Mouse (Mus musculus): ENCODE results near the gene Arl6ip5. TPM values are rescaled to one million over a fixed set of nuclear protein-coding genes. Genes with fewer than 3 reads are reported as not detected.

Arl6ip5 gene
- 10 to 100 TPM; 59.4 to 68.6 TPM for total RNA-seq (2023)

GRCm38 (mm10) chr6:97210191-97210961, at the start of gene Arl6ip5:
Arl6ip5 (plus strand) TSS chr6:97210689.

GRCm38 (mm10) chr6:97178491-97179366, 31.8 kb upstream of the Arl6ip5 start, which contains the start of gene Tmf1:
Tmf1 (minus strand) TSS chr6:97179122.

GRCm38 (mm10) chr6:97205439-97205885, 5.0 kb upstream of the Arl6ip5 start, which contains the start of gene Uba3:
Uba3 (minus strand) TSS chr6:97205647.

DNA sequence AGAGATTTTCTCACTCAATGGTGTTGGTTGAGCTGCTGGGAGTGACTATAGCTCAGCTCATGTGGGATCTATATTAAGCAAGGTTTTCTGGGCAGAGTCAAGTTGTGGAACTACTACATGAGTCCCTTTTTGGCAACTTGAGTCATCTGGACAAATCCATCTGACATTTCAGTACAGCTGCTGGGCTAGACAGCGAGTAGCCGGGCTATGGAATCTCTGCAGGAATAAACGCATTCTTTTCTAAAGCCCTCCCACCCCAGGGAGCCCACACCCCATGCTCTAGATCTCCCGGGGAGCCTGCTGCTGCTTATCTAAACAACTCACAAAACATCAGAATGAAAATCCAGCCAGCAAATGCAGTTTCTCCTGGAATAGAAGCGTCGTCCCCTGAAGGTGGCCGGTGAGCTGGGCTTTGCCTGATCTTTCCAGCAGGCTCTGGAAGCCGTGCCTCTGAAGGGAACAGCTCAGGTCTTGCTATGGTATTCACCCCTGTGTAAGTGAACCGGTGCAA, 42.3 kb downstream of the Arl6ip5 start, which contains the start of gene Lmod3:
Gene Lmod3 (minus strand): TSS at position 49 of the 511 bp plus-strand sequence.

Other genes starting within 250 kb of the Arl6ip5 start
- not detected for gene Fam19a4, start 150.3 kb upstream of the Arl6ip5 start, total RNA-seq (2023)
- gene Eogt, start 61.5 kb upstream of the Arl6ip5 start, total RNA-seq (2023) = 1 to 10 TPM; 3.8 to 5.0 TPM
- gene Tmf1, start 31.6 kb upstream of the Arl6ip5 start, total RNA-seq (2023) = 10 to 100 TPM; 31.1 to 34.9 TPM
- gene Uba3, start 5.0 kb upstream of the Arl6ip5 start, total RNA-seq (2023) = 10 to 100 TPM; 23.1 to 32.4 TPM
- not detected for gene Lmod3, start 42.1 kb downstream of the Arl6ip5 start, total RNA-seq (2023)